Mouse (Mus musculus) layer of hippocampus, adult 2 months (tissue): ENCODE measurements around the gene Hk2. TPM values are rescaled to one million over a fixed set of nuclear protein-coding genes. Genes with fewer than 3 reads are reported as not detected.

Experiments
- DNase-seq, 2 experiments: peaks; one replicate each; pipeline ENCODE4 v3.0.0; 2022; ENCODE audit warnings: low spot score in 2 of 2
- H3K27ac ChIP-seq: fragments of 200-600 bp; 2 replicates; pipeline ENCODE4 v1.8.1; 2022
- H3K4me3 ChIP-seq: fragments of 200-600 bp; 2 replicates; pipeline ENCODE4 v1.8.1; 2022; ENCODE audit warnings: mild to moderate bottlenecking
- CTCF ChIP-seq: fragments of 200-600 bp; conservative IDR thresholded peaks from 2 replicates; pipeline ENCODE4 v1.8.1; 2022; ENCODE audit warnings: antibody characterized with exemption, mild to moderate bottlenecking, moderate library complexity
- total RNA-seq, 2 experiments: library from RNA; stranded (reverse); gene quantifications; 2 replicates each; pipeline ENCODE4 v1.2.3; 2021

Gene Hk2
- total RNA-seq, 2 experiments from 2014 or later: 7.0 to 7.4 TPM

GRCm38 (mm10) chr6:82780802-82781393 lies 6.6 kb upstream of the Hk2 start:
- TF ChIP-seq CTCF: no peak
- H3K4me3 ChIP-seq: no peak overlapping the region
- no peak overlapping the region for H3K27ac ChIP-seq
- no peak for DNase-seq

GRCm38 (mm10) chr6:82780369-82780768 lies 6.1 kb upstream of the Hk2 start:
- no peak for DNase-seq
- Histone ChIP-seq H3K4me3 (no peak overlapping the region), H3K27ac (no peak overlapping the region)
- no peak for TF ChIP-seq CTCF

DNA sequence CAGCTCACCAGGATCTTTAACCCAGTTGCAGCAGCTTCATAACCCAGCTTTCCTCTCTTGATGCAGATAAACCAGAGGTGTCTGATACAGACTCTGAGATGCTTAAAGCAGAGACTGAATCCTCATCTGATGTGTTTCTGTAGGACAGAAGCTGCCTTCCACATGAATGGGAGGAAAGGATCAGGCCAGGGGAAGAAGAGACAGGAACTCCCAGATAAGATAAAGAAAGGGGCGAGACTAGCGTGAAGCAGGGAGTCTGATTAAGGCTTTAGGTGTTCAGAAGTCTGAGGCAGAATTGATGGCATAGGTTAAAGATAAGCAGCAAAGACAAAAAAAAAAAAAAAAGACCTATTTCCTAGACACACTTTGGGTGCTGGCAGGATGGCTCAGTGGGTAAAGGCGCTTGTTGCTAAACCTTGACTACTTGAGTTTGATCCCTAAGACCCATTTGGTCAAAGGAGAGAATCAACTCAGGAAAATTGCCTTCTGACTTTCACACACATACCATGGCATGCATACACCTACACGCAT lies 2.9 kb upstream of the Hk2 start:
- H3K4me3 ChIP-seq: no peak overlapping the region
- H3K27ac ChIP-seq: no peak overlapping the region
- no peak for TF ChIP-seq CTCF
- DNase-seq: no peak

- Histone ChIP-seq H3K27ac (no peak overlapping the region), H3K4me3 (no peak overlapping the region)
- no peak for DNase-seq
- TF ChIP-seq CTCF: no peak
Observed at GRCm38 (mm10) chr6:82775386-82775785, 1.1 kb upstream of the Hk2 start.

DNA sequence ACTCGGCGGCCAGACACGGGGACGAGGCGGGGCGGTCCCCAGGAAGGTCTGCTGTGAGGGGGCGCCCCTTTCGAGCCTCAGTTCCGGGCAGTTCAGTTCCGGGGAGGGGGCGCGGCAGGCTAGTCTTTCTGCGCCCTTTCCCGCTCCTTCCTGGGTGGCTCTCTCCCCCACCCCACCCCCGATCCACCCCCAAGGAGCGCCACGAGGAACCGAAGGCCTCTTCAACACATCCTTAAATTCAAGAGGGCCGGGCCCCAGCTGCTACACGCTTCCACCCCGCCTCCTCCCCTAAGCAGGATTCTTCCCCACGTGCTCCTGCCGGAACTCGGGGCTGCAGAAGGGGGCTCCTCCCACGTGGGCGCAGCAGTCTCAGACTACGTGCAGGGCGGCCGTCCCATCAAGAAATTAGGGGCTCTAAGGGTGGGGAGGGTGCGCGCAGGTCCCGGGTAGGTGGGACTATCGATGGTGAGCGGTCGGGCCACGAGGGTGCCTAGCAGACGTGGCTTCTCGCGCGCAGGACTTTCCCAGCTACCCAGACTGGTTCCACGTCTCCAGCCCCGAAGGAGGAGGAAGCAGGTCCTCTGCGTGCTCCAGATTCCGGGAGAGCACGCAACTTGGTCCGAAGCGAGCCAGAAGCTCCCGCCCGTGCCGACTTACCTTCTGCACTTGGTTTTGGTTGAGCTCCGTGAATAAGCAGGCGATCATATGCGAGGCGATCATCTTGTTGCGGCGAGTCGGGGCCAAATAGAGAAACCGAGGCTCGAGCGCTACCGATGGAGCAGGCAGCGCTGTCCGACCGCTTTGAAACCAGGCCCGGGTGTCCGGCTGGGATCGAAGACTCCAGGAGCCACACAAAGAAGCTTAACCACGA lies 758 bp downstream of the Hk2 start:
- peak overlapping the region; percentile 10; the same call in 1 of the 2 replicates for H3K27ac ChIP-seq
- TF ChIP-seq CTCF: no peak
- peak overlapping the region; percentile 59 for H3K4me3 ChIP-seq
- no peak for DNase-seq

GRCm38 (mm10) chr6:82772451-82773101 lies 1.7 kb downstream of the Hk2 start:
- H3K27ac ChIP-seq: no peak overlapping the region
- no peak for TF ChIP-seq CTCF
- no peak for DNase-seq
- peak overlapping the region; percentile 59 for H3K4me3 ChIP-seq

- no peak for DNase-seq
- H3K4me3 ChIP-seq: 0 out of 2 replicates have a peak overlapping the region, but pooled peaks have one; percentile 11
- TF ChIP-seq CTCF: peak; percentile 76
- H3K27ac ChIP-seq: no peak overlapping the region
Observed at GRCm38 (mm10) chr6:82771981-82772409, 2.3 kb downstream of the Hk2 start.

DNA sequence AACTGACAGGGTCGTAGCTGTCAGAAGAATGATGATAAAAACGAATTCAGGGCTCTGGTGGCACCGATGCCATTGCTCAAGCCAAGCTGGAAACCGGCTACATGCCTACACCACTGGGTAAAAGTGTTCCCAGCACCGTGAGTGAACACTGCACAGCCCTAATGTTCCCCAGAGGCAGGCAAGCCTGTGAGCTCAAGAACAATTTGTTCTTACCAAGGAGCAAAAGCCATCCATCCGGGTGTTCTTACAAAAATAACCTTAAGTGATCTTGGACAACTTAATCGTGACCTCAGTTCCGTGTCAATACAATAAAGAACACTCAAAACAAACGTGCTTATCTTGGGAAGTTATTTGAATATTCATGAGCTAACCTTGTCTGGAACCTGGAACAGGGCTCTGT lies 3.2 kb downstream of the Hk2 start:
- DNase-seq: no peak
- TF ChIP-seq CTCF: no peak
- H3K4me3 ChIP-seq: no peak overlapping the region

DNA sequence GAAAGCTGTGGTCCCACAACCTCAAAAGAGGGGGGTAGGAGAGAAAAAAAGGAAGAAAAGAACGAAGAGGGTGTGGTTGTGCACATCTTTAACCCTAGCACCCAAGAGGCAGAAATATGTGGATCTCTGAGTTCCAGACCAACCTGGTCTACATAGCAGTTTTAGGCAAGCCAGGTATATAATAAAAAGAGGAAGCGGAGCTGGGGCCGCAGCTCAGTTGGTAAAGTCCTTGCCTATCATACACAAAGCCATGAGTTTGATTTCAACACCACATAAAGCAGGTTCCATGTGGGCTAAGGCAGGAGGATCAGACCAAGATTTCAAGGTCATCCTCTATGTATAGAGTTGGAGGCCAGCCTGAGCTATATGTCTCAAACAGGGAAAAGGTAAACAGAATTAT lies 4.0 kb downstream of the Hk2 start:
- no peak overlapping the region for H3K27ac ChIP-seq
- no peak for TF ChIP-seq CTCF
- H3K4me3 ChIP-seq: no peak overlapping the region
- no peak for DNase-seq

More for the DNA sequence above, 3.2 kb downstream of the Hk2 start:
- H3K27ac ChIP-seq: no peak overlapping the region

GRCm38 (mm10) chr6:82769704-82770103 lies 4.5 kb downstream of the Hk2 start:
- DNase-seq: no peak
- no peak overlapping the region for H3K27ac ChIP-seq
- H3K4me3 ChIP-seq: no peak overlapping the region
- no peak for TF ChIP-seq CTCF

- no peak for DNase-seq
- no peak overlapping the region for H3K4me3 ChIP-seq
- no peak for TF ChIP-seq CTCF
- H3K27ac ChIP-seq: no peak overlapping the region
Observed at GRCm38 (mm10) chr6:82767734-82768586, 6.3 kb downstream of the Hk2 start.

DNA sequence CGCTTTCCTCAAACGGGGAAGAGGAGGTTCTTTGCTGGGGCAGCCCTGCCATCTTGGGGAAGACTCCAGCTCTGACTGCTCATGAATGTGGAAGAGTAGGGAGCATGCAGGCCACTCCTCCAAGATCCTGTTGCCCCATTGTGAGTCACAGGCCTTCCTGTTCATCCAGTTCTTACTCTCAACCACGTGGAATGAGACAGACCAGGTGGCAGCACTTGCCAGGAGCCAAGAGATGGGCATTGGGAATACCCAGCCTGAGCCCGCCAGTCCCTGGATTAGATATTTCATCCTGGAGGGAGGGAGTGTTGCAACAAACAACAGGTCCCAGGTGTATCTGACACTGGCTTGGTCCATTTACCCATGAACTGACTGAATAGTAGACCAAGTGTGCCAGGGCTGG lies 7.6 kb downstream of the Hk2 start:
- TF ChIP-seq CTCF: no peak
- no peak for DNase-seq
- Histone ChIP-seq H3K4me3 (no peak overlapping the region), H3K27ac (no peak overlapping the region)
